In genomic region chr13:32768104-32768503, GRCm38 (mm10) we compare ENCODE assay signal across 9 mouse cellular contexts. TPM values are rescaled to one million over a fixed set of nuclear protein-coding genes. Genes with fewer than 3 reads are reported as not detected.
DNase-seq lines count a peak whose midpoint lies in the region; ATAC-seq and TF ChIP-seq lines count a peak whose summit lies in the region.
"Had no signal": no experiment of that assay in that cellular context is flagged by ENCODE, and none has a peak within 500 bp of the region (broad histone marks: within the 10 kb centered on the region; RNA-seq: fewer than 3 reads in every experiment).

No protein-coding gene starts in this region.

- no peaks in the 10 kb centered on the region for H3K36me3 ChIP-seq in forebrain, embryonic 14.5 days (ENCODE audit: control insufficient read depth, insufficient read depth, low read length)
- no peaks in the 10 kb centered on the region for H3K36me3 ChIP-seq in forebrain, embryonic 15.5 days
- H3K36me3 ChIP-seq in liver, embryonic 14.5 days (replicated peaks; ENCODE audit: control insufficient read depth, insufficient read depth, low read depth) = no peaks in the 10 kb centered on the region
- H3K36me3 ChIP-seq: hindbrain, embryonic 15.5 days had no signal

- H3K4me3 ChIP-seq in forebrain, embryonic 14.5 days (ENCODE audit: low read depth, low read length) = no peak overlapping the region
- no peak overlapping the region for H3K4me3 ChIP-seq in forebrain, embryonic 15.5 days
- H3K4me3 ChIP-seq in liver, embryonic 14.5 days (ENCODE audit: insufficient read depth in 1 of 2, low read depth in 2 of 2, low read length in 2 of 2) = no peak overlapping the region
- H3K4me3 ChIP-seq: hindbrain, embryonic 15.5 days had no signal

- ATAC-seq in forebrain, embryonic 14.5 days = no peak
- ATAC-seq in forebrain, embryonic 15.5 days (replicated peaks) = no peak
- no peak for ATAC-seq in liver, embryonic 14.5 days (ENCODE audit: insufficient read depth)

- H3K27me3 ChIP-seq in forebrain, embryonic 14.5 days (replicated peaks; ENCODE audit: control insufficient read depth, insufficient read depth, low read length) = no peaks in the 10 kb centered on the region
- H3K27me3 ChIP-seq in forebrain, embryonic 15.5 days = no peaks in the 10 kb centered on the region
- no peaks in the 10 kb centered on the region for H3K27me3 ChIP-seq in liver, embryonic 14.5 days (ENCODE audit: control insufficient read depth, insufficient read depth, low read length)
- H3K27me3 ChIP-seq: hindbrain, embryonic 15.5 days had no signal

- no peaks in the 10 kb centered on the region for H3K4me1 ChIP-seq in forebrain, embryonic 14.5 days (ENCODE audit: control insufficient read depth, insufficient read depth, low read length)
- H3K4me1 ChIP-seq in forebrain, embryonic 15.5 days = no peaks in the 10 kb centered on the region
- H3K4me1 ChIP-seq in liver, embryonic 14.5 days (replicated peaks; ENCODE audit: control insufficient read depth in 2 of 2, insufficient read depth in 2 of 2, low read length in 1 of 2) = no peaks in the 10 kb centered on the region
- H3K4me1 ChIP-seq: hindbrain, embryonic 15.5 days had no signal

- no peak for TF ChIP-seq EP300 in liver, embryonic 14.5 days (IDR thresholded peaks at IDR 0.05; ENCODE audit: low read depth)

- H3K27ac ChIP-seq in forebrain, embryonic 14.5 days (ENCODE audit: low read depth, low read length) = no peak overlapping the region
- H3K27ac ChIP-seq in forebrain, embryonic 15.5 days (replicated peaks) = no peak overlapping the region
- no peak overlapping the region for H3K27ac ChIP-seq in liver, embryonic 14.5 days
- H3K27ac ChIP-seq: hindbrain, embryonic 15.5 days had no signal

- no peak overlapping the region for H3K9ac ChIP-seq in forebrain, embryonic 14.5 days (ENCODE audit: low read length)
- H3K9ac ChIP-seq in forebrain, embryonic 15.5 days (replicated peaks) = no peak overlapping the region
- H3K9ac ChIP-seq in liver, embryonic 14.5 days (replicated peaks) = no peak overlapping the region
- H3K9ac ChIP-seq: hindbrain, embryonic 15.5 days had no signal

- no peaks in the 10 kb centered on the region for H3K9me3 ChIP-seq in forebrain, embryonic 14.5 days (replicated peaks; ENCODE audit: control insufficient read depth, low read length)
- H3K9me3 ChIP-seq in forebrain, embryonic 15.5 days = no peaks in the 10 kb centered on the region
- no peaks in the 10 kb centered on the region for H3K9me3 ChIP-seq in liver, embryonic 14.5 days (ENCODE audit: control insufficient read depth, low read length)
- H3K9me3 ChIP-seq: hindbrain, embryonic 15.5 days had no signal

- no peak overlapping the region for H3K4me2 ChIP-seq in forebrain, embryonic 14.5 days (ENCODE audit: low read length)
- H3K4me2 ChIP-seq in forebrain, embryonic 15.5 days (replicated peaks) = no peak overlapping the region
- H3K4me2 ChIP-seq in liver, embryonic 14.5 days (ENCODE audit: low read depth) = no peak overlapping the region
- H3K4me2 ChIP-seq: hindbrain, embryonic 15.5 days had no signal

- WGBS in forebrain, embryonic 14.5 days = 12% methylated on average over 4 of the region's 4 CpGs
- WGBS in forebrain, embryonic 15.5 days = 14% methylated on average over 4 of the region's 4 CpGs
- WGBS in liver, embryonic 14.5 days (ENCODE audit: insufficient replicate concordance) = 12% methylated on average over 4 of the region's 4 CpGs

- peak; percentile 40 for TF ChIP-seq CTCF in liver, embryonic 14.5 days (IDR thresholded peaks at IDR 0.05; ENCODE audit: low read depth)

- peak; percentile 52 for DNase-seq in forebrain, embryonic 14.5 days (ENCODE audit: low spot score)
- peak; percentile 3 to 6 (median 4) for DNase-seq in liver, embryonic 14.5 days (ENCODE audit: low read depth in 3 of 3, low spot score in 3 of 3)
- DNase-seq in liver = no peak
- peak; percentile 4 for DNase-seq in T-cell, adult 2 months (ENCODE audit: low spot score)
- DNase-seq in frontal cortex, postnatal 36 days (ENCODE audit: low spot score in 2 of 2) = peak; percentile 22 to 62
- peak; percentile 55 for DNase-seq in mesoderm, embryonic 11.5 days (ENCODE audit: low read depth, low spot score)
- no peak for DNase-seq in neural tube, embryonic 10.5 days (ENCODE audit: extremely low spot score, low spot score)

RNA-seq across cellular contexts. Expression of gene Mylk4, which starts 15.7 kb away (rescaled TPM):
- polyA plus RNA-seq in forebrain, embryonic 14.5 days (2014; fragmentation: Nextera tagmentation; extraction: Ambion mirVana) = 0.07 TPM in 1 of 2 replicates, not detected in the other
- 0.06 TPM in 1 of 2 replicates, not detected in the other for polyA plus RNA-seq in forebrain, embryonic 15.5 days (2015; fragmentation: Nextera tagmentation; extraction: Ambion mirVana)
- 0.01 TPM in 1 of 2 replicates, not detected in the other for polyA plus RNA-seq in liver, embryonic 14.5 days (2012; rRNA removed)
- 0.08 TPM in 1 of 2 replicates, not detected in the other for polyA plus RNA-seq in liver, embryonic 14.5 days (2014; fragmentation: Nextera tagmentation; extraction: Ambion mirVana)

RNA-seq across cellular contexts. Expression of gene Wrnip1, which starts 33.7 kb away (rescaled TPM):
- polyA plus RNA-seq in forebrain, embryonic 14.5 days (2014; fragmentation: Nextera tagmentation; extraction: Ambion mirVana) = 19.1 and 22.5 TPM in 2 replicates
- 37.6 and 39.3 TPM in 2 replicates for polyA plus RNA-seq in forebrain, embryonic 15.5 days (2015; fragmentation: Nextera tagmentation; extraction: Ambion mirVana)
- polyA plus RNA-seq in liver, embryonic 14.5 days (2012; rRNA removed) = 13.2 and 16.3 TPM in 2 replicates
- 6.0 and 8.2 TPM in 2 replicates for polyA plus RNA-seq in liver, embryonic 14.5 days (2014; fragmentation: Nextera tagmentation; extraction: Ambion mirVana)

RNA-seq across cellular contexts. Expression of gene D930007J09Rik, which starts 34.5 kb away (rescaled TPM):
- not detected in 2 replicates for polyA plus RNA-seq in forebrain, embryonic 14.5 days (2014; fragmentation: Nextera tagmentation; extraction: Ambion mirVana)
- not detected in 2 replicates for polyA plus RNA-seq in forebrain, embryonic 15.5 days (2015; fragmentation: Nextera tagmentation; extraction: Ambion mirVana)
- polyA plus RNA-seq in liver, embryonic 14.5 days (2012; rRNA removed) = not detected in 2 replicates
- not detected in 2 replicates for polyA plus RNA-seq in liver, embryonic 14.5 days (2014; fragmentation: Nextera tagmentation; extraction: Ambion mirVana)
- polyA plus RNA-seq: hindbrain, embryonic 15.5 days had no signal

Comparison
In these comparisons a context has a peak if more than half of its experiments do, and no peak if none do; other contexts are left out.
1. DNase-seq: peak in forebrain, embryonic 14.5 days (single experiment), liver, embryonic 14.5 days (3 of 3), T-cell, adult 2 months (single experiment), frontal cortex, postnatal 36 days (2 of 2) and mesoderm, embryonic 11.5 days (single experiment); none in liver (single experiment) and neural tube, embryonic 10.5 days (single experiment).